Mouse (Mus musculus) ES-E14 (cell line): ENCODE measurements around the gene Xrn2.

Source experiments
- CHD2 ChIP-seq: IDR thresholded peaks from 2 replicates; pipeline ENCODE4 v1.6.1; 2014; ENCODE audit warnings: mild to moderate bottlenecking, low read depth, low read length, inconsistent platforms
- MAFK ChIP-seq: IDR thresholded peaks from 2 replicates; pipeline ENCODE4 v1.6.1; 2014; ENCODE audit warnings: mild to moderate bottlenecking, low read depth, low read length, inconsistent platforms; ENCODE audit not compliant: insufficient read depth
- ZNF384 ChIP-seq: IDR thresholded peaks from 2 replicates; pipeline ENCODE4 v1.6.1; 2012; ENCODE audit warnings: low read depth, low read length, inconsistent platforms

DNA sequence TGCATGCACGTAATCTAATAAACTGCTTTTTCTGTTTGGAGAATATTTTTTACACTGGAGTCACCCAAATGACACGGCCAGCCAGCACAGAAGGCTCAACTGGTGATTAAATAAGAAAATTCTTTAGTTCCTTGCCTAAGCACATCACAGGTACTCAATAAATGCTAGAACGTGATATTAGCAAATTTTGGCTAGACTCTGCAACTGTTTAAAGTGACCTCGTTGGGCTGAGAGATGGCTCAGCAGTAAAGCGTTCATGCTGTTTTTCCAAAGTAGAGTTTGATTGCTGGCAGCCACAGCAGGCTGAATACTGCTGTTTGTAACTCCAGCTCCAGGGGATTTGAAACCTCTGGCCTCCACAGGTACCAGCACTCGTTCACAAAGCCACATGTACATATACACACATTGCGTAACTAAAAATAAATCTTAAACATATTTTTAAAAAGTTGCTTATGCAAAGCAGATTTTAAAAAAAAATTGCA is 614 bp upstream of the Xrn2 start:
- TF ChIP-seq CHD2 (no peak), MAFK (no peak), ZNF384 (no peak)
